Mouse (Mus musculus) limb, embryonic 12.5 days (tissue): ENCODE data around the gene Baiap2l1. TPM values are rescaled to one million over a fixed set of nuclear protein-coding genes. Genes with fewer than 3 reads are reported as not detected.
"Not testable (repeated sequence)": the region's sequence is repeated elsewhere in the genome, so short reads cannot be mapped to it uniquely, and the experiment has no call there.

Experiments
- ATAC-seq: fragments of 200-750 bp; cut with Nextera tagmentation; 2 replicates; pipeline ENCODE4 v1.8.0; 2017; ENCODE audit warnings: low read depth, moderate TSS enrichment; ENCODE audit not compliant: insufficient number of reproducible peaks, insufficient read depth, low FRiP score, low TSS enrichment
- H3K27ac ChIP-seq: fragments of 300-500 bp; sonication (generic); 2 replicates; pipeline ENCODE4 v1.5.1; 2016; ENCODE audit warnings: mild to moderate bottlenecking, moderate library complexity
- H3K27me3 ChIP-seq: fragments of 300-500 bp; sonication (generic); 2 replicates; pipeline ENCODE4 v1.6.1; 2016; ENCODE audit warnings: mild to moderate bottlenecking, moderate library complexity
- H3K36me3 ChIP-seq: fragments of 300-500 bp; sonication (generic); 2 replicates; pipeline ENCODE4 v1.6.1; 2016; ENCODE audit warnings: mild to moderate bottlenecking, moderate library complexity
- H3K4me1 ChIP-seq: fragments of 300-500 bp; sonication (generic); replicated peaks from 2 replicates; pipeline ENCODE4 v1.6.1; 2016
- H3K4me2 ChIP-seq: fragments of 300-500 bp; sonication (generic); 2 replicates; pipeline ENCODE4 v1.6.1; 2016; ENCODE audit warnings: mild to moderate bottlenecking, moderate library complexity
- H3K4me3 ChIP-seq: fragments of 300-500 bp; sonication (generic); replicated peaks from 2 replicates; pipeline ENCODE4 v1.5.1; 2016; ENCODE audit warnings: mild to moderate bottlenecking
- H3K9ac ChIP-seq: fragments of 300-500 bp; sonication (generic); replicated peaks from 2 replicates; pipeline ENCODE4 v1.6.1; 2016; ENCODE audit warnings: mild to moderate bottlenecking, moderate library complexity
- H3K9me3 ChIP-seq: fragments of 300-500 bp; sonication (generic); 2 replicates; pipeline ENCODE4 v1.6.1; 2016; ENCODE audit warnings: mild to moderate bottlenecking, moderate library complexity
- WGBS: fragments of 180-500 bp; shearing (Covaris S2); methylation state at CpG from one replicate; pipeline ENCODE4 v1.1.7; 2016; 5-methylcytosine and 5-hydroxymethylcytosine counted together
- polyA plus RNA-seq: library from polyadenylated mRNA; unstranded; fragments of >200 nt; fragmentation: Nextera tagmentation; extraction: Ambion mirVana; gene quantifications from 2 replicates; pipeline ENCODE4 v1.2.1, GENCODE M21; 2016

The Baiap2l1 gene
- polyA plus RNA-seq, 1 experiment from 2014 or later: 6.1 TPM

GRCm38 (mm10) chr5:144351185-144351584, 6.7 kb downstream of the Baiap2l1 start:
- H3K27me3 ChIP-seq: no peaks in the 10 kb centered on the region
- no peak for ATAC-seq
- WGBS: 22% methylated on average over 8 of the region's 8 CpGs

GRCm38 (mm10) chr5:144344592-144344991, 13.3 kb downstream of the Baiap2l1 start:
- Histone ChIP-seq H3K27me3 (no peaks in the 10 kb centered on the region), H3K4me2 (no peak overlapping the region), H3K9ac (no peak overlapping the region), H3K4me1 (no peaks in the 10 kb centered on the region), H3K9me3 (no peaks in the 10 kb centered on the region), H3K4me3 (no peak overlapping the region), H3K36me3 (no peaks in the 10 kb centered on the region), H3K27ac (no peak overlapping the region)
- WGBS: 91% methylated on average over 6 of the region's 6 CpGs
- ATAC-seq: no peak

More at GRCm38 (mm10) chr5:144351185-144351584, 6.7 kb downstream of the Baiap2l1 start:
- no peaks in the 10 kb centered on the region for H3K36me3 ChIP-seq
- no peak overlapping the region for H3K4me3 ChIP-seq
- no peaks in the 10 kb centered on the region for H3K9me3 ChIP-seq
- H3K4me2 ChIP-seq: no peak overlapping the region
- no peak overlapping the region for H3K27ac ChIP-seq
- H3K4me1 ChIP-seq: no peaks in the 10 kb centered on the region
- no peak overlapping the region for H3K9ac ChIP-seq

- 87% methylated on average over 1 of the region's 1 CpGs for WGBS
- Histone ChIP-seq H3K4me1 (0 out of 2 replicates have a peak, but pooled peaks cover 11% of the 10 kb centered on the region), H3K27ac (no peak overlapping the region), H3K27me3 (no peaks in the 10 kb centered on the region), H3K9me3 (no peaks in the 10 kb centered on the region), H3K4me3 (no peak overlapping the region), H3K36me3 (no peaks in the 10 kb centered on the region), H3K4me2 (no peak overlapping the region), H3K9ac (no peak overlapping the region)
- no peak for ATAC-seq
Measured at GRCm38 (mm10) chr5:144341085-144341484, 16.8 kb downstream of the Baiap2l1 start.

GRCm38 (mm10) chr5:144338787-144339186, 19.1 kb downstream of the Baiap2l1 start:
- H3K36me3 ChIP-seq: no peaks in the 10 kb centered on the region
- no peaks in the 10 kb centered on the region for H3K27me3 ChIP-seq
- H3K4me1 ChIP-seq: 0 out of 2 replicates have a peak, but pooled peaks cover 11% of the 10 kb centered on the region
- no peak for ATAC-seq
- H3K9ac ChIP-seq: no peak overlapping the region
- H3K9me3 ChIP-seq: no peaks in the 10 kb centered on the region
- 79% methylated on average over 1 of the region's 1 CpGs for WGBS
- H3K4me3 ChIP-seq: no peak overlapping the region
- peak overlapping the region; percentile 35; the same call in 1 of the 2 replicates for H3K27ac ChIP-seq
- H3K4me2 ChIP-seq: no peak overlapping the region

GRCm38 (mm10) chr5:144335357-144335756, 22.6 kb downstream of the Baiap2l1 start:
- H3K27ac ChIP-seq, H3K9ac ChIP-seq, H3K27me3 ChIP-seq, H3K4me3 ChIP-seq, H3K36me3 ChIP-seq, H3K4me2 ChIP-seq, ATAC-seq, H3K9me3 ChIP-seq: not testable (repeated sequence)
- WGBS: 75% methylated on average over 6 of the region's 6 CpGs
- H3K4me1 ChIP-seq: 0 out of 2 replicates have a peak, but pooled peaks cover 11% of the 10 kb centered on the region

GRCm38 (mm10) chr5:144334010-144334409, 23.9 kb downstream of the Baiap2l1 start:
- Histone ChIP-seq H3K27ac (no peak overlapping the region), H3K27me3 (no peaks in the 10 kb centered on the region), H3K36me3 (no peaks in the 10 kb centered on the region), H3K4me2 (no peak overlapping the region), H3K4me1 (0 out of 2 replicates have a peak, but pooled peaks cover 7% of the 10 kb centered on the region), H3K9ac (no peak overlapping the region), H3K4me3 (no peak overlapping the region), H3K9me3 (no peaks in the 10 kb centered on the region)
- ATAC-seq: no peak
- 89% methylated on average over 11 of the region's 11 CpGs for WGBS

- Histone ChIP-seq H3K27me3 (no peaks in the 10 kb centered on the region), H3K4me2 (no peak overlapping the region), H3K4me3 (no peak overlapping the region), H3K9ac (no peak overlapping the region), H3K36me3 (no peaks in the 10 kb centered on the region), H3K9me3 (no peaks in the 10 kb centered on the region), H3K27ac (no peak overlapping the region), H3K4me1 (peaks cover 12% of the 10 kb centered on the region; the same call in 1 of the 2 replicates)
- no peak for ATAC-seq
- WGBS: 87% methylated on average over 3 of the region's 3 CpGs
Measured at GRCm38 (mm10) chr5:144322717-144323116, 35.2 kb downstream of the Baiap2l1 start.

GRCm38 (mm10) chr5:144321681-144322080, 36.2 kb downstream of the Baiap2l1 start:
- Histone ChIP-seq H3K27ac (no peak overlapping the region), H3K4me1 (peaks cover 14% of the 10 kb centered on the region; the same call in 1 of the 2 replicates), H3K4me2 (no peak overlapping the region), H3K36me3 (no peaks in the 10 kb centered on the region), H3K9ac (no peak overlapping the region), H3K27me3 (no peaks in the 10 kb centered on the region), H3K9me3 (no peaks in the 10 kb centered on the region), H3K4me3 (no peak overlapping the region)
- ATAC-seq: no peak
- WGBS: 59% methylated on average over 7 of the region's 7 CpGs

- no peaks in the 10 kb centered on the region for H3K36me3 ChIP-seq
- H3K27me3 ChIP-seq: no peaks in the 10 kb centered on the region
- no peak overlapping the region for H3K9ac ChIP-seq
- ATAC-seq: no peak
- peaks cover 25% of the 10 kb centered on the region for H3K4me1 ChIP-seq
- no peak overlapping the region for H3K4me3 ChIP-seq
- no peaks in the 10 kb centered on the region for H3K9me3 ChIP-seq
- 50% methylated on average over 6 of the region's 6 CpGs for WGBS
- no peak overlapping the region for H3K4me2 ChIP-seq
- H3K27ac ChIP-seq: 0 out of 2 replicates have a peak overlapping the region, but pooled peaks have one; percentile 30
Measured at GRCm38 (mm10) chr5:144318286-144318685, 39.6 kb downstream of the Baiap2l1 start.

- H3K4me3 ChIP-seq: no peak overlapping the region
- H3K4me1 ChIP-seq: peaks cover 26% of the 10 kb centered on the region
- ATAC-seq: no peak
- no peak overlapping the region for H3K27ac ChIP-seq
- H3K27me3 ChIP-seq: no peaks in the 10 kb centered on the region
- no peaks in the 10 kb centered on the region for H3K9me3 ChIP-seq
- H3K4me2 ChIP-seq: no peak overlapping the region
- H3K36me3 ChIP-seq: no peaks in the 10 kb centered on the region
- 80% methylated on average over 8 of the region's 8 CpGs for WGBS
- no peak overlapping the region for H3K9ac ChIP-seq
Measured at GRCm38 (mm10) chr5:144317426-144317825, 40.5 kb downstream of the Baiap2l1 start.

- no peak overlapping the region for H3K4me2 ChIP-seq
- H3K4me1 ChIP-seq: peaks cover 26% of the 10 kb centered on the region
- no peak overlapping the region for H3K4me3 ChIP-seq
- H3K36me3 ChIP-seq: no peaks in the 10 kb centered on the region
- H3K9ac ChIP-seq: no peak overlapping the region
- H3K27ac ChIP-seq: no peak overlapping the region
- WGBS: 71% methylated on average over 3 of the region's 3 CpGs
- no peak for ATAC-seq
- no peaks in the 10 kb centered on the region for H3K27me3 ChIP-seq
- H3K9me3 ChIP-seq: no peaks in the 10 kb centered on the region
Measured at GRCm38 (mm10) chr5:144316442-144316841, 41.5 kb downstream of the Baiap2l1 start.
